Mouse (Mus musculus) granulocyte monocyte progenitor cell, adult 5-6 weeks (primary cell): ENCODE data around the gene Tmem251. TPM values are rescaled to one million over a fixed set of nuclear protein-coding genes. Genes with fewer than 3 reads are reported as not detected.

Experiments
- ATAC-seq: replicated peaks from 2 replicates; pipeline ENCODE4 v1.8.0; 2016; ENCODE audit warnings: mild to moderate bottlenecking, moderate TSS enrichment, inconsistent platforms; ENCODE audit not compliant: poor library complexity, severe bottlenecking
- total RNA-seq, 2 experiments: library from RNA; stranded (forward) in 1 of 2; stranded (reverse) in 1 of 2; fragments of 200-712, 200-1000 nt in 1 of 2; fragments of >200 nt in 1 of 2; fragmentation: Nextera tagmentation in 1 of 2; gene quantifications; 2 replicates each; pipeline ENCODE4 v1.2.3; 2014 to 2017

The Tmem251 gene
- total RNA-seq, 2 experiments from 2014 or later: 8.0 to 8.7 TPM

GRCm38 (mm10) chr12:102743036-102743588 lies 450 bp upstream of the Tmem251 start:
- no peak for ATAC-seq

GRCm38 (mm10) chr12:102744839-102745238 lies 1.3 kb downstream of the Tmem251 start:
- ATAC-seq: peak; percentile 82

- 0 out of 2 replicates have a peak, but pooled peaks have one; percentile 15 for ATAC-seq
These were observed 4.7 kb downstream of the Tmem251 start for GRCm38 (mm10) chr12:102748256-102748655.

- 0 out of 2 replicates have a peak, but pooled peaks have one; percentile 12 for ATAC-seq
These were observed 12.7 kb downstream of the Tmem251 start for GRCm38 (mm10) chr12:102756304-102756703.

- ATAC-seq: no peak
These were observed 13.6 kb downstream of the Tmem251 start for GRCm38 (mm10) chr12:102757055-102757688.

GRCm38 (mm10) chr12:102757689-102758402 lies 14.3 kb downstream of the Tmem251 start, which contains the start of the genes Gm28051, Gon7 and Ubr7:
TSS of gene Gm28051 (minus strand) at chr12:102757765.
TSS of gene Gon7 (minus strand) at chr12:102757803.
TSS of gene Ubr7 (plus strand) at chr12:102757967.
- ATAC-seq: peak; percentile 93

DNA sequence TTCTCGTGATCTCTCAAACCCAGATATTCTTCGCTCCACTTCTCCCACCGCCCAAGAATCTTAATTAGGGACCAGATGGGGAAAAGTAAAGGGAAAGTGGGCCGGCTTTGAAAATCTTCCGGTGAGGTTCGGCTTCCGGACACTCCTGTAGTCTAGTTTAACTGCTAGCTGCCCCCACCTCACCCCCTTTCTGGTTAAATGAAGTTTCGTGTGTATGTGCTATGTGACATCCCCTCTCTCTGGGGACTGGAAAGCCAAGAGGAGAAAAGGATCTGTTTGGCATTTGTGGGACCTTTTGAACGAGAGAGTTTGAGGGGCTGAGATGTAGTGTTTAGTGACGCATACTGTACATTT lies 14.8 kb downstream of the Tmem251 start, which contains the start of gene Gm20604:
Gm20604 (minus strand) TSS at position 270 of the 354 bp plus-strand sequence.
- no peak for ATAC-seq

- no peak for ATAC-seq
These were observed 15.4 kb downstream of the Tmem251 start for GRCm38 (mm10) chr12:102758936-102759335.

- ATAC-seq: no peak
These were observed 18.1 kb downstream of the Tmem251 start for GRCm38 (mm10) chr12:102761668-102762067.

- ATAC-seq: no peak
These were observed 20.1 kb downstream of the Tmem251 start for GRCm38 (mm10) chr12:102763696-102764095.

DNA sequence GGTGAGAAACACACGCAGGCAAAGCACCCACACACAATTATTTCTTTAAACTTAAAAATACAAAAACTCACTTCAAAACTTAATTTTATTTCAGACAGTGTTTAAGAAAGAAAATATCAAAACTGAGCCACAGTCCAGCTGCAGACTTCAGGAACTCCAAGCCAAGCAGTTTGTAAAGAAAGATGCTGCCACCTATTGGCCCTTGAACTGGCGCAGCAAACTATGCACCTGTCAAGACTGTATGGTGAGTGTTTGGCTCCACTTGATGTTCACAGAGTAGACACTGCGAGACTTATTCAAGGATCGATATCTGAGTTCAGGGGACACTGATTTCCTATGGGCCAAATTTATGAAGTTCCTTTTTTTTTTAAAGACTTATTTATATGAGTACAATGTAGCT lies 25.4 kb downstream of the Tmem251 start:
- no peak for ATAC-seq

DNA sequence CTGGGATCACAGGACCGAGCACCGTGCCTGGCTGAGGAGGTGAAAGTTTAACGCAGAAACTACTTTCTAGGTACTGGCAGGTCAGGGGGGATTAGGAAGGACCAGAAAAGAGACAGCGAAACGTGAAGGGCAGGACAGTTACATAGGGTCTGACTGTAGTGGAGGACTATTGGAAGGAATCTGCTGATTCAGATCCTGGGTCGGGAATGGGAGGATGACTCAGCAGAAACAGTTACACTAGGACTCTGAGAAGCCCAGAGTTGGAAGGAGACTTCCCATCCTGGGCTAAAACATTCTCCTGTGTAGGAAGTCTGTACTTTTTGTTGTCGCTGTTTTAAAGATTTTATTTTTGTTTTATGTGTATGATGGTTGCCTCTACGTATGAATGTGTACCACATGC lies 28.0 kb downstream of the Tmem251 start:
- no peak for ATAC-seq

- no peak for ATAC-seq
These were observed 29.1 kb downstream of the Tmem251 start for GRCm38 (mm10) chr12:102772676-102773075.

- ATAC-seq: no peak
These were observed 32.5 kb downstream of the Tmem251 start for GRCm38 (mm10) chr12:102776035-102776434.

GRCm38 (mm10) chr12:102778151-102778550 lies 34.6 kb downstream of the Tmem251 start:
- ATAC-seq: no peak

DNA sequence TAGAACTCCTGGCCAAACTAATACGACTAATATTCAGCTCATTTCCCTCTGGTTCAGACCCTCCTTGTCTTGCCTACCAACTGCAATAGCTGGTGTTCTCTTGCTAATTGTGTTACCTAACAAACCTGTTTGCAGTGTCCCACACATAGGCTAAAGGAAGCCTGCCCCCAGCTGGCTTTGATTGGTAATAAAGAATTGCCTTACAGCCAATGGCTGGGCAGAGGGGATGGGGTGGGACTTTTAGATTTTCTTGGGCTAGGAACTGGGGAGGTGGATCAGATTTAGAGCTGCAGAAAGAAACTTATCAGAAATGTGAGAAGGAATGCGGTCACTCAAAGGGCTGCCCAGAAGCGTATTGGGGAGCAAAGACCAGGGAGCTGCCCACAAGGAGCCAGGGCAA lies 35.9 kb downstream of the Tmem251 start:
- peak; percentile 54 for ATAC-seq

DNA sequence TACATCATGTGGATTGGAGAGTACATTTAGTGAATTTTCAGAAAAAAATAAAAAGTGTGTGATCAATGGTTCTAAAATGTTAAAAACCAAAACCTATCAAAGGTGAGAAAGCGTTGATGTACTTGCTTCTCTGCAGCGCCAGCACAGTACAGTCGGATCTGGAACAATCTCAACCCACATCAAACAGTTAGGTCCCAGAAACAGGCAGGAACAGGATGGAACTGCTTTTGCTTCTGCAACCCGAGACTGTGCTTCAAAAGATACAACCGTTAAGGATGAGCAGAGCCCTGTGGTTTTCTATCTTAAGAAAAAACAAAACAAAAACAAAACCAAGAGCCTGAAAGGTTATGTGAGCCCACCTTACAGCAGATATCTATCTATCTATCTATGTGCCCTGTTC lies 39.3 kb downstream of the Tmem251 start:
- no peak for ATAC-seq

- peak; percentile 92 for ATAC-seq
These were observed 41.5 kb downstream of the Tmem251 start for GRCm38 (mm10) chr12:102784899-102785592.

- ATAC-seq: no peak
These were observed 42.0 kb downstream of the Tmem251 start for GRCm38 (mm10) chr12:102785593-102785985.

DNA sequence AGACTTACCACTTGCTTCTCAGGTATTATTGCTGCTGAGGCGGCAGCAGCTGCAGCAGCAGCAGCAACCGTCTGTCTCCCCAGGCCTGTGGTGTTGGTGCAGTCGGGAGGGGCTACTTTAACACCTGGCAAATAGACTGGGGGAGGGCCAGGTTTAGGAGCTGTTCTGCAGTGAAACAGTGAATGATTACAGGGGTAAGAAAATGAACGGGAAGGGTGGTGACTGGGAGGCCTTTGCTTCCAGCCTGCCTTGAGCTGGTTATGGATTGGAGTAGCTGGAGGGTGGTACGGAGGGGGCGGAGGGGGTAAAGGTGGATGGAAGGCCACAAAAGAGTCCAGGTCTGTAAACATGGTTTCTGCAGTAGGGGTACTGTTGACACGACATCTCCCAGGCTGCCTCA lies 44.4 kb downstream of the Tmem251 start:
- ATAC-seq: no peak
